Mouse (Mus musculus) left cerebral cortex, postnatal 25 days (tissue): ENCODE data around the gene Oxa1l. TPM values are rescaled to one million over a fixed set of nuclear protein-coding genes. Genes with fewer than 3 reads are reported as not detected.
"Not testable (repeated sequence)": the region's sequence is repeated elsewhere in the genome, so short reads cannot be mapped to it uniquely, and the experiment has no call there.

Experiments used
- DNase-seq, 2 experiments: peaks; one replicate each; pipeline ENCODE4 v3.0.0; 2022; ENCODE audit warnings: low spot score in 2 of 2, mixed read lengths in 1 of 2
- intact Hi-C: fragments of 180-260 bp; cut with DNase I; formaldehyde crosslinking; loops from one replicate; pipeline ENCODE4 v1.15.1; 2025
- total RNA-seq, 2 experiments: library from RNA; stranded (reverse); gene quantifications; 2 replicates each; pipeline ENCODE4 v1.2.3; 2021

Oxa1l gene
- 10 to 100 TPM; 52.4 to 57.2 TPM for total RNA-seq

DNA sequence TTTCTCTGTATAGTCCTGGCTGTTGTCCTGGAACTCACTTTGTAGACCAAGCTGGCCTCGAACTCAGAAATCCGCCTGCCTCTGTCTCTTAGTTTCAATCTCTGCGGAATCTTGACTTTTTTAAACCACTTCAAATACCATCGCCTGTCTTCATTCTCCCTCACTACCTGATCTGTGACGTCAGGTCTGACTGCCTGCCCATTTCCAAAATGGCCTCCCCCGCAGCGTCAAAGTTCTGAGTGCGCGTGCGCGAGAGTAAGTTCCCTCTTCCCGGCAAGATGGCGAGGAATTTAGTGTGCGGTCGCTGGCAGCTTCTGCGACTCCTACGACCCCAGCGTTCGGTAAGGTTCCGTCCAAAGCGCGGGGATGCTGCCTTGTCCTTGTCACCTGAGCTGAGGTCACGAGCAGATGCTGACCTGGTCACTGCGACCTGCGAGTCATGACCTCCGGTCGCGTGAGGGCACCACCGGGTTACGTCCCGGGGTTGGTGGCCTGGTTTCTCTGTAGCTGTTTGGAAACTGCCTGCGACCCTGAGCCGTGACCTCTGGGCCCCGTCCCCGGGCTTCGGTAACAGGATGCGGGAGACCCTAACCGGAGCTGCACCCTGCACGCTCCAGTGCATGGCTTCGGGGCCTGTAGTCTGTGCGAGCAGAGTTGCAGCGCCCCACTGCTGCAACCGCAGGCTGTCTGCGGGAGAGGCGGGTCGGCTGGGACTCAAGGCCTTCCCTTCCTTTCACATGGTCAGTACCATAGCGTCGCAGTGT lies at the start of gene Oxa1l:
Gene Oxa1l (plus strand): TSS at position 258 of the 764 bp plus-strand sequence.
- DNase-seq, result peak; percentile 93 to 97
- intact Hi-C loops, result loop anchor here (5.0 kb wide), 2 partner anchors 103 to 123 kb away; no protein-coding TSS in a partner anchor

DNA sequence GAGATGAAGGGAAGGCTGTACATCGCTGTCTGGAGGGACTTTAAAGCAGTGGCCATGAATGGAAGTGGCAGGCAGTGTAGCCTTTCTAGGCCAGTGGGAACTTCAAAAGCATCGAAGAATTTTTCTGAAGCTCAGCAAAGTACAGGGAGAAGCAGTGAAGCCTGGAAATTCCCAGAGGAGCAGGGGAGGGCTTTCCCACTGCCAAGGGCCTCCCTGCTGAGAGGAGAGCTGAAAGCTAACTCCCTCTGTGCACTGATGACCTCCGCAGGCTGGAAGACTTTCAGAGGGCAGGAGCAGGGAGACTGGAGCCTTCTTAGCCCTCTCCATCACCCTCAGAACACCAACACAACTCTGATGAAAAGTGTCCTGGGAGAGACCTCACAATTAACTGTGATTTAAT lies 48.9 kb upstream of the Oxa1l start:
- intact Hi-C loops, result no loop called here
- no peak for DNase-seq

DNA sequence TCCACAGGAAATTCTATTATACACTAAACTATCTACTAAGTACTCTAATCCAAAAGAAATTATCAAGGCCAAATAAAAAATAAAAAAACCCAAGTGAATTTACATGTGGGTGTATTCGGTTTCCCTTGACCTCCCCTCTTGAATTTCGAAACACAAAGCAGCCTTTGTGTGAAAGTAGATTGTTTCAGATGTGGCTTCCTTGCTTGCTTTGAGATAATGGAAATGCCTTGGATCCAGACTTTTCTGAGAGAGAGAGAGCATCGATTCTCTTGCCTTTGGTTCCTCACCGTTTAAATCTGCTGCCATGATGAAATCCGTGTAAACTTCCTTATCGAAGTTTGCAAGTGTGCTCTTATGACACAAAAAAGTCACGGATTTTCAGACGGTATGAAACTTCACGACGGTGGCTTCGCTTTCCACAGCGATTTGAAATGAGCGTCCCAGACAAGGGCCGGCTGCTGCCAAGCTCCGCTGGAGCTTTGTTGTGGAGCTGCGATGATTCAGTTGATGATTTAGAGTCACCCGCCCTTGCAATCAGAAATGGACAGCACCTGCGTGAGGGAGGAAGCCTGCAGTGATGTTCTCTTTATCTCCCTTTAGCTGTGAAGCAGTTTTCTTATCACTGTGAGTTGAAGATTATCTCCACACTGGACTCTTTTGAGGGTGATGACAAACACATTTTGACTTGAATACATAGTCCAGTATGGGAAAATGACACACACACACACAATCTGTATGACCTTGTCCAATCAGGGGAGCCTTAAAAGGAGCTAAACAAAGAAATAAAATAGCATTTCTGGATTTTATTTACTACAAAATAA lies 38.9 kb upstream of the Oxa1l start:
- intact Hi-C loops, result no loop called here
- DNase-seq, result no peak

- no peak for DNase-seq
These were observed 36.1 kb upstream of the Oxa1l start for GRCm38 (mm10) chr14:54324486-54324885.

GRCm38 (mm10) chr14:54328548-54328947 lies 32.1 kb upstream of the Oxa1l start:
- intact Hi-C loops, result no loop called here
- no peak for DNase-seq

More at GRCm38 (mm10) chr14:54324486-54324885, 36.1 kb upstream of the Oxa1l start:
- intact Hi-C loops, result no loop called here

GRCm38 (mm10) chr14:54329201-54329600 lies 31.4 kb upstream of the Oxa1l start:
- DNase-seq, result no peak
- intact Hi-C loops, result no loop called here

DNA sequence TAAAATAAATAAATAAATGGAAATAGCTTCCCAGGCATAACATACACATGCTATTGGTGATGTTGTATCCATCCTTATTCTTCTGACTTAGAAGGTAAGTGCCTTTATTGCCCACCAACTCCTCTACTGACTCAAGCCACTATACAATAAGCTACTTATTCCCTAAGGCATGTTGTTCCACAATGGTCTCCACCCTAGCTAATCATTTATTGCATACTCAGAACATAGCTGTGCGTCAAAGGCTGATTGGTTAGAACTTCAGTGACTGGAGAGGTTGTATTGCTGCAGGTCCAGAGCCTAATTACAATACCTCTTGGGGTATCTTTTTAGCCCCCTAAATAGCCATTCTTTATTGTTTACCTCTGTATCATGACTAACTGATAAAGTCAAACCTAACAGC lies 29.5 kb upstream of the Oxa1l start:
- intact Hi-C loops, result no loop called here
- DNase-seq, result no peak

- no peak for DNase-seq
- intact Hi-C loops, result no loop called here
These were observed 28.2 kb upstream of the Oxa1l start for GRCm38 (mm10) chr14:54332176-54333074.

DNA sequence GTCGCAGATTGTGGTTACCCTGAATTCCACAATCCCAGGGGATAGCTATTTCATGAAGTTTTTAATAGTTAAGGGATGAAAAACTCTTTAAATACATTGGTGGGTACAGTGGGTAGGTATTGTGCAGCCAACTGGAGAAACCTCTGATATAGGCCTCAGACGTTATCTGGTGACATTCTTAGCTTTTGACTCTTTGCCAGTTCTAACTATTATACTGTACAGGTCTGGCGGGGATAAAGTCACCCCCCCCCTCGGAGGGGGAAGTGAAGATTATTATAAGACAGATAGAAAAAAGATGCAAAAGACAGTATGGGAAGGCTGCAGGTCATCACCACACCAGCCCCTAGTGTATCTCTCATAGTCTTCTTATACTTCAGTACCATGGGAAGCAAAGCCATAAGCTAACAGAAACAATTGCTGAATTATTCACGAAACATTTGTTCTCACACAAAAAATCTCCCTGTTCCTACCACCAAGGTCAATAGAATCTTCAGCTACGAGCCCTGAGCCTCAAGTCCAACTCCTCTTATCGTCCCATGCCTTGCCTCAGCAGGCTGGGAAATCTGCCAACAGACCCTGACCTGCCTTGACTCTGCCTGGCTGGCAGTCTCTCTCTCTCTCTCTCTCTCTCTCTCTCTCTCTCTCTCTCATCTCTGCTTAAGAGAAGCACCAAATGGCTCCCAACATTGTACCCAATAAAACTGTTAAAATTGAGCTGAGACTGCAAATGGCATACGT lies 27.0 kb upstream of the Oxa1l start:
- no peak for DNase-seq
- intact Hi-C loops, result no loop called here

GRCm38 (mm10) chr14:54340836-54341235 lies 19.8 kb upstream of the Oxa1l start:
- DNase-seq, result no peak
- intact Hi-C loops, result no loop called here

DNA sequence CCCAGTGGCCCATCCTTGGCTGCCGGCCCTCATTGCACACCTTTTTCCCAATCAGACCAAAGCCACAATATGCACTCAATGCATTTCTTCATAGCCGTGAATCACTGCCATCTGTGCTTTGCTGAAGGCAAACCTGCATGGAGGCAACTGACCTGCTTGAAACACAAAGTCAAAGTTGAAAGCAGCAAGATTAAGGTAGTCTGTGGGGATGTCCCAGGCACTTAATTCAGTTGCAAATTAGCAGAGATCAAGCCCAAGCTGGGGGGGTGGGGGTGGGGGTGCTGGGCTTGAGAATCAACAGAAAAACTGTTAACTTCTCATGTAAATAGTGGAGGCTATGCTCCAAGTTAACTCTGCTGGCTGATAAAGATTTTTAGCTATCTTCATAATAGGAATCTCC lies 18.8 kb upstream of the Oxa1l start:
- DNase-seq, intact Hi-C loops: not testable (repeated sequence)

- DNase-seq, intact Hi-C loops: not testable (repeated sequence)
These were observed 9.7 kb upstream of the Oxa1l start for GRCm38 (mm10) chr14:54350773-54351541.

DNA sequence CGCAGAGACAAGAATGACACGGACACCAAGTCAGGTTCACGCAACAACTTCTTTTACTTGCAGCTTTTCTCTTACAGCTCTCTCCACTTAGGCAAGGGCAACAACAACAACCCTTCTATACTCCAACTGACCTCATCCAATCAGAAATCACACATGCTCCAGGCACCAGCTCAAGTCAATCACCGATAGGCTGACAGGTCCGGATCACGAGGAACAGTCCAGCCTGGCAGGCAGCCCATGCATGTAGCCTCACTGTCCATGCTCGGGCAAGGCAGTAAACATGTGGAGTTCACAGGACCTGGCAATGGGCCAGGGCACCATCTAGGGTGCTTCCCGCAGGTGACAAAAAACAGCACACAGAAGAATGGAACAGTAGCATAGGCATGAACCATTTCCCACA lies 8.3 kb upstream of the Oxa1l start:
- intact Hi-C loops, result no loop called here
- DNase-seq, result no peak

GRCm38 (mm10) chr14:54354406-54354805 lies 6.2 kb upstream of the Oxa1l start:
- no peak for DNase-seq
- intact Hi-C loops, result no loop called here

DNA sequence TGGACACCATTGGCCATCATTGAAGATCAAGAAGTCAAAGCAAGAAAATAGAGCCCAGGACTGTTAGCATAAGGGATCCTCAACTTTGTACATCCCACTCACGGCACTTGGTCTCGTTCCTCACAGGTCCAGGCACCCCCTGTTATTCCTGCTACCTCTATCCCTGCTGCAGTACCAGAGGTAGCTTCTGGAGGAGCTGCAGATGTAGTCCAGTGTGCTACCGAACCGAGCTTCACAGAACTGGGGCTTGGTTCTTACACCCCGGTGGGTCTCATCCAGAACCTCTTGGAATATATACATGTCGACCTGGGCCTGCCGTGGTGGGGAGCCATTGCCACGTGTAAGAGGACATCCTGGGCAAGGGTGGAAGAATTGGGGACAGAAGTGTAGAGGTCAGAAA lies 2.5 kb downstream of the Oxa1l start:
- intact Hi-C loops, result loop anchor here (5.0 kb wide), 2 partner anchors 106 to 126 kb away; no protein-coding TSS in a partner anchor
- DNase-seq, result no peak

GRCm38 (mm10) chr14:54365026-54365645 lies 4.5 kb downstream of the Oxa1l start:
- no peak for DNase-seq
- intact Hi-C loops, result no loop called here

DNA sequence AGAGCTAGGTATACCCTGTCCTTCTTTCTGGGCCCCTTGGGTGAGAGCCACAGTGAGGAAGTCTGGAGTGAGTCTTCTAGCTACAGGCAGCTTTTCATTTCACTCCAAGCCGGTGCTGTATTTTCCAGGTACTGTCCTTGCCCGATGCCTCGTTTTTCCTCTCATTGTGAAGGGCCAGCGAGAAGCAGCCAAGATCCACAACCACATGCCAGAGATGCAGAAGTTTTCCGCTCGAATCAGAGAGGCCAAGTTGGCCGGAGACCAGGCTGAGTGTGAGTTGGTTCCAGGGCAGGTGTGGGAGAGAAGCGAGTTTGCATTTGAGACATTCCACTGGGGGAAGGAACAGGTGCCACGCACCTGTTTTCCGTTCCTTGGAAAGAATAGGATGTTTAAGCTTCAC lies 5.9 kb downstream of the Oxa1l start:
- DNase-seq, result no peak
- intact Hi-C loops, result no loop called here
